Mouse (Mus musculus) olfactory bulb, adult 2 months (tissue): ENCODE results near the gene Nxn.

Source experiments
- CTCF ChIP-seq: fragments of 200-500 bp; IDR thresholded peaks from 2 replicates; pipeline ENCODE4 v1.5.1; 2012; ENCODE audit warnings: low read depth, mild to moderate bottlenecking, low read length, moderate library complexity; ENCODE audit not compliant: insufficient read depth
- POLR2A ChIP-seq: fragments of 200-500 bp; IDR thresholded peaks from 2 replicates; pipeline ENCODE4 v1.6.1; 2012; ENCODE audit warnings: mild to moderate bottlenecking, low read depth, low read length, moderate library complexity; ENCODE audit not compliant: insufficient read depth

GRCm38 (mm10) chr11:76255431-76256001 is 143.4 kb downstream of the Nxn start:
- TF ChIP-seq POLR2A (no peak), CTCF (no peak)
